Mouse (Mus musculus): Measurements from ENCODE around the gene Gm9508. TPM values are rescaled to one million over a fixed set of nuclear protein-coding genes. Genes with fewer than 3 reads are reported as not detected.

Gm9508 gene
- total RNA-seq, 2 experiments from 2014 or later, result not detected

- no peak overlapping the region for H3K27ac ChIP-seq
- intact Hi-C loops (cut with DNase I), result no loop called here
- TF ChIP-seq CTCF (IDR thresholded peaks at IDR 0.05), result no peak
- no peak overlapping the region for H3K4me3 ChIP-seq
- no peak for DNase-seq (ENCODE audit: extremely low spot score in 1 of 2, low spot score in 2 of 2)
These were observed 32.9 kb downstream of the Gm9508 start for GRCm38 (mm10) chr10:77663949-77664665.

DNA sequence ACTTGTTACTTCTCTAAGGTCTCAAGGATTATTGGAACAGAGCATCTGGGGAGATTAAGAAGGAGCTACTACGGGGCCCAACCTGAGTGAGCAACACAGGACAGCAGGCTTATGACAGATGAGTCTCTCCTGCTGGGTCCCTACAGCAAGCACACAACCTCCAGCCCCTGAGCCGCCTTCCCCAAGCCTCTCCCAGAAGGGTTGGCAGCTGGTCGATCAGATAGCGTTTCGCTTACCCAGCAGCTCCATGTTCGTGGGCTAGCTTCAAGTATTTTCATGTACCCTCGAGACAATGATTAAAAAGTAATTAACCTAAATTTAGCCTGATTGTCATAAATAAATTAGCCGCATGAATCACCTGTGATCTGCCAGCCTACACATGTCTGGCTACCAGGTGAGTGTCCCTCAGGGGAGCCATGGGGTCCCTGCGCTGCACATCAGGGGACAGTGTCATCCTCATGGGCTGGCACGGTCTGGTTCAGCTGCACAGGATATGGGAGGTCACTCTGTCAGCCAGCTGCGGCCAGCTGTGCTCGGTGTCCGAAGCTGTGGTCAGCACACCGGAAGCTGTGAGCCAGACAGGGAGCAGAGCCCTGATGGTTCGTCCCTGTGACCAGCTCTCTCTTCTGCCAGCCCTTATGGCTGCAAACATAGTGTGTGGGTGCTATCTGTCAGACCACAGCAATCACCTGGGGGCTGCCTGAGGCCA lies 38.6 kb downstream of the Gm9508 start:
- Histone ChIP-seq H3K4me3 (no peak overlapping the region), H3K27ac (no peak overlapping the region)
- DNase-seq (ENCODE audit: extremely low spot score in 1 of 2, low spot score in 2 of 2), result no peak
- TF ChIP-seq CTCF (IDR thresholded peaks at IDR 0.05), result no peak
- intact Hi-C loops (cut with DNase I), result no loop called here

DNA sequence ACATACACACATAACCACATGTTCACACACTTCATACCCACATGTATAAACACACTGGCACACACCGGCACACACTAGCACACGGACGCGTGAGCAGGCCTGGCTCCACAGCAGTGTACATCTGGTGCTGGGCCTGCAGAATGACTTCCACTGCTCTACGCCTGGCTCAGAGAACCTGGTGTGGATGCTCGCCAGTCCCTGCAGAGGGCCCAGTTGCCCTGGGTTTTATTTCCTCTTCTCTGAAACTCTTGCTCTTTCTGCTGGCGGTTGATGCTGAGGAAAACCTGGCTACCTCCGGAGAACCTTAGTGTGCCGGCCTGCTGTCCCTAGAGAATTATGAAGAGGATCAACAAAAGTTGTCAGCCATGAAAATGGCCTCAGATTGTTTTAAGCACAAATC lies 45.0 kb downstream of the Gm9508 start:
- TF ChIP-seq CTCF (IDR thresholded peaks at IDR 0.05), result peak; percentile 2; the same call in 1 of the 2 replicates
- intact Hi-C loops (cut with DNase I), result no loop called here
- Histone ChIP-seq H3K27ac (no peak overlapping the region), H3K4me3 (no peak overlapping the region)
- DNase-seq (ENCODE audit: extremely low spot score in 1 of 2, low spot score in 2 of 2), result no peak

GRCm38 (mm10) chr10:77647901-77648300 lies 49.1 kb downstream of the Gm9508 start:
- H3K4me3 ChIP-seq, result no peak overlapping the region
- H3K27ac ChIP-seq, result no peak overlapping the region
- intact Hi-C loops (cut with DNase I), result no loop called here
- no peak for TF ChIP-seq CTCF (IDR thresholded peaks at IDR 0.05)
- DNase-seq (ENCODE audit: extremely low spot score in 1 of 2, low spot score in 2 of 2), result no peak

GRCm38 (mm10) chr10:77647461-77647860 lies 49.6 kb downstream of the Gm9508 start:
- TF ChIP-seq CTCF (IDR thresholded peaks at IDR 0.05), result no peak
- intact Hi-C loops (cut with DNase I), result no loop called here
- DNase-seq (ENCODE audit: extremely low spot score in 1 of 2, low spot score in 2 of 2), result no peak
- no peak overlapping the region for H3K27ac ChIP-seq
- H3K4me3 ChIP-seq, result no peak overlapping the region

Other genes with a start within 250 kb of the Gm9508 start
- 10 to 100 TPM; 32.6 to 35.7 TPM for gene Fam207a, start 181.4 kb downstream of the Gm9508 start, total RNA-seq (2021)
- 1 to 10 TPM; 3.0 to 3.5 TPM for gene Itgb2, start 167.0 kb downstream of the Gm9508 start, total RNA-seq (2021)
- 10 to 100 TPM; 71.6 to 77.6 TPM for gene Pttg1ip, start 115.5 kb downstream of the Gm9508 start, total RNA-seq (2021)
- gene Sumo3, start 91.1 kb downstream of the Gm9508 start, total RNA-seq (2021), result 100 to 1,000 TPM; 142 to 156 TPM
- 1 to 10 TPM; 2.0 to 5.3 TPM for gene Gm49325, start 91.0 kb downstream of the Gm9508 start, total RNA-seq (2021)
- 10 to 100 TPM; 47.4 to 48.0 TPM for gene Ube2g2, start 75.0 kb downstream of the Gm9508 start, total RNA-seq (2021)
- gene Tspear, start 10.7 kb downstream of the Gm9508 start, total RNA-seq (2021), result under 1 TPM; 0.18 to 0.21 TPM
- not detected for gene Gm19402, start 6.5 kb downstream of the Gm9508 start, total RNA-seq (2021)
- not detected for gene Gm10272, start 9.4 kb upstream of the Gm9508 start, total RNA-seq (2021)
- gene Gm10024, start 14.2 kb upstream of the Gm9508 start, total RNA-seq (2021), result not detected
- not detected for gene Gm10142, start 18.6 kb upstream of the Gm9508 start, total RNA-seq (2021)
- not detected for gene Krtap12-1, start 23.4 kb upstream of the Gm9508 start, total RNA-seq (2021)
- not detected for gene Gm10100, start 29.3 kb upstream of the Gm9508 start, total RNA-seq (2021)
- gene Gm18596, start 45.4 kb upstream of the Gm9508 start, total RNA-seq (2021), result not detected
- not detected for gene Gm9736, start 54.1 kb upstream of the Gm9508 start, total RNA-seq (2021)
- not detected for gene Gm3233, start 62.4 kb upstream of the Gm9508 start, total RNA-seq (2021)
- gene Gm3238, start 74.1 kb upstream of the Gm9508 start, total RNA-seq (2021), result not detected
- gene Gm7138, start 79.7 kb upstream of the Gm9508 start, total RNA-seq (2021), result not detected
- gene Gm3250, start 85.3 kb upstream of the Gm9508 start, total RNA-seq (2021), result not detected
- gene Gm7137, start 91.0 kb upstream of the Gm9508 start, total RNA-seq (2021), result not detected
- gene Gm9639, start 97.8 kb upstream of the Gm9508 start, total RNA-seq (2021), result not detected
- not detected for gene Gm19668, start 101.9 kb upstream of the Gm9508 start, total RNA-seq (2021)
- not detected for gene Gm9507, start 114.6 kb upstream of the Gm9508 start, total RNA-seq (2021)
- gene Gm2696, start 117.4 kb upstream of the Gm9508 start, total RNA-seq (2021), result not detected
- not detected for gene Krtap10-4, start 129.9 kb upstream of the Gm9508 start, total RNA-seq (2021)
- not detected for gene Krtap10-10, start 138.7 kb upstream of the Gm9508 start, total RNA-seq (2021)
- not detected for gene Gm36176, start 149.6 kb upstream of the Gm9508 start, total RNA-seq (2021)
- gene Gm10318, start 155.6 kb upstream of the Gm9508 start, total RNA-seq (2021), result not detected
- gene Gm3285, start 164.7 kb upstream of the Gm9508 start, total RNA-seq (2021), result not detected
- 1 to 10 TPM; 9.5 to 9.8 TPM for gene Lrrc3, start 205.3 kb upstream of the Gm9508 start, total RNA-seq (2021)